Mouse (Mus musculus) heart, embryonic 10.5 days (tissue): ENCODE data around the gene Stk25. TPM values are rescaled to one million over a fixed set of nuclear protein-coding genes. Genes with fewer than 3 reads are reported as not detected.

Source experiments
- DNase-seq: peaks from one replicate; pipeline ENCODE4 v3.0.0-alpha.2; 2017; ENCODE audit warnings: low spot score
- H3K27ac ChIP-seq: fragments of 300-500 bp; sonication (generic); 2 replicates; pipeline ENCODE4 v1.5.1; 2016; ENCODE audit warnings: mild to moderate bottlenecking
- H3K27me3 ChIP-seq: fragments of 300-500 bp; sonication (generic); 2 replicates; pipeline ENCODE4 v1.6.1; 2016; ENCODE audit warnings: mild to moderate bottlenecking; ENCODE audit not compliant: poor library complexity, insufficient read depth, severe bottlenecking
- H3K36me3 ChIP-seq: fragments of 300-500 bp; sonication (generic); 2 replicates; pipeline ENCODE4 v1.6.1; 2016; ENCODE audit warnings: mild to moderate bottlenecking, moderate library complexity
- H3K4me1 ChIP-seq: fragments of 300-500 bp; sonication (generic); 2 replicates; pipeline ENCODE4 v1.6.1; 2016; ENCODE audit warnings: mild to moderate bottlenecking
- H3K4me3 ChIP-seq: fragments of 300-500 bp; sonication (generic); 2 replicates; pipeline ENCODE4 v1.5.1; 2016; ENCODE audit warnings: mild to moderate bottlenecking, moderate library complexity
- H3K9me3 ChIP-seq: fragments of 300-500 bp; sonication (generic); 2 replicates; pipeline ENCODE4 v1.6.1; 2016; ENCODE audit warnings: mild to moderate bottlenecking, moderate library complexity
- WGBS: fragments of 180-500 bp; shearing (Covaris S2); methylation state at CpG from one replicate; pipeline ENCODE4 v1.1.7; 2016; 5-methylcytosine and 5-hydroxymethylcytosine counted together
- polyA plus RNA-seq: library from polyadenylated mRNA; unstranded; fragments of >200 nt; fragmentation: Nextera tagmentation; extraction: Ambion mirVana; gene quantifications from 2 replicates; pipeline ENCODE4 v1.2.1, GENCODE M21; 2016

Gene Stk25
- polyA plus RNA-seq, 1 experiment from 2014 or later, result 144 TPM

- no peak for DNase-seq
- Histone ChIP-seq H3K27me3 (no peaks in the 10 kb centered on the region), H3K9me3 (no peaks in the 10 kb centered on the region), H3K36me3 (peaks cover 16% of the 10 kb centered on the region; the same call in 1 of the 2 replicates), H3K4me1 (no peaks in the 10 kb centered on the region), H3K27ac (no peak overlapping the region), H3K4me3 (no peak overlapping the region)
- 92% methylated on average over 7 of the region's 7 CpGs for WGBS
Measured at GRCm38 (mm10) chr1:93581545-93581944, 76.9 kb downstream of the Stk25 start.

GRCm38 (mm10) chr1:93577861-93578260 is 80.6 kb downstream of the Stk25 start:
- Histone ChIP-seq H3K4me3 (no peak overlapping the region), H3K36me3 (peaks cover 14% of the 10 kb centered on the region; the same call in 1 of the 2 replicates), H3K4me1 (no peaks in the 10 kb centered on the region), H3K27me3 (no peaks in the 10 kb centered on the region), H3K9me3 (no peaks in the 10 kb centered on the region), H3K27ac (no peak overlapping the region)
- DNase-seq, result no peak
- whole genome bisulfite sequencing, result 79% methylated on average over 4 of the region's 4 CpGs

GRCm38 (mm10) chr1:93577066-93577465 is 81.4 kb downstream of the Stk25 start:
- 74% methylated on average over 3 of the region's 3 CpGs for WGBS
- no peak for DNase-seq
- H3K27me3 ChIP-seq, result no peaks in the 10 kb centered on the region
- H3K27ac ChIP-seq, result no peak overlapping the region
- H3K36me3 ChIP-seq, result peaks cover 14% of the 10 kb centered on the region; the same call in 1 of the 2 replicates
- no peaks in the 10 kb centered on the region for H3K9me3 ChIP-seq
- H3K4me3 ChIP-seq, result no peak overlapping the region
- no peaks in the 10 kb centered on the region for H3K4me1 ChIP-seq

Other genes starting within 250 kb of the Stk25 start
- gene Hdlbp, start 179.8 kb downstream of the Stk25 start, polyA plus RNA-seq, result 141 and 168 TPM in 2 replicates
- gene Farp2, start 146.6 kb downstream of the Stk25 start, polyA plus RNA-seq, result 4.1 and 4.6 TPM in 2 replicates
- gene Bok, start 27.0 kb upstream of the Stk25 start, polyA plus RNA-seq, result 45.7 and 54.9 TPM in 2 replicates
- gene Atg4b, start 92.8 kb upstream of the Stk25 start, polyA plus RNA-seq, result 69.3 and 78.3 TPM in 2 replicates
- 42.9 and 56.5 TPM in 2 replicates for gene Thap4, start 96.2 kb upstream of the Stk25 start, polyA plus RNA-seq
- 214 and 261 TPM in 2 replicates for gene Dtymk, start 143.3 kb upstream of the Stk25 start, polyA plus RNA-seq
- 20.3 and 21.1 TPM in 2 replicates for gene Ing5, start 145.3 kb upstream of the Stk25 start, polyA plus RNA-seq
- 14.8 and 18.3 TPM in 2 replicates for gene D2hgdh, start 166.2 kb upstream of the Stk25 start, polyA plus RNA-seq
- gene Gal3st2, start 202.6 kb upstream of the Stk25 start, polyA plus RNA-seq, result 0.10 TPM in 1 of 2 replicates, not detected in the other